Mouse (Mus musculus) common myeloid progenitor, adult 5-6 weeks (primary cell): ENCODE measurements at regions not wholly inside any gene's neighbourhood (a gene's known extent, or its start where the extent isn't known, plus 50 kb on each side); places are given as distances from the start of the nearest gene placed in this dataset.

Experiments used
- ATAC-seq: replicated peaks from 2 replicates; pipeline ENCODE4 v1.8.0; 2016; ENCODE audit warnings: low read depth, mild to moderate bottlenecking, moderate TSS enrichment, inconsistent platforms; ENCODE audit not compliant: poor library complexity, severe bottlenecking

DNA sequence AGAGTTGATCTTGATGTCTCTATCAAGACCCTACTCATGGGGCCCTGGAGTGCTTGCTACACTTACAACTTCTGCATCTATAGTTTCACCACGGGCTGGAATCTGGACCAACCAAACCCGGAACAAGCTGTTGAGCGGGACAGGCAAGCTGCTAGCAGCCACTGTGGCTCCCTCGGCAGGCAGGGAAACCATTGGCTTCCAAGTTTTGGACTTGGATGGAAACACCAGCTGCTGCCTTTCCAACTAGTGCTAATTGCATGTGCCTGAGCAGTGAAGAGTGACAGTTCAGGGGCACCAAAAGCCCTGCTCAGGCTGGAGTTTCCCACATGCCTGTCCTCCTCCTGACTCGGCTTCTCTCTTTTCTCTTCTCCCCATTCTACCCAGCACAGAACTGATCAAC, 257.8 kb downstream of the Tcerg1l start:
- ATAC-seq = no peak

DNA sequence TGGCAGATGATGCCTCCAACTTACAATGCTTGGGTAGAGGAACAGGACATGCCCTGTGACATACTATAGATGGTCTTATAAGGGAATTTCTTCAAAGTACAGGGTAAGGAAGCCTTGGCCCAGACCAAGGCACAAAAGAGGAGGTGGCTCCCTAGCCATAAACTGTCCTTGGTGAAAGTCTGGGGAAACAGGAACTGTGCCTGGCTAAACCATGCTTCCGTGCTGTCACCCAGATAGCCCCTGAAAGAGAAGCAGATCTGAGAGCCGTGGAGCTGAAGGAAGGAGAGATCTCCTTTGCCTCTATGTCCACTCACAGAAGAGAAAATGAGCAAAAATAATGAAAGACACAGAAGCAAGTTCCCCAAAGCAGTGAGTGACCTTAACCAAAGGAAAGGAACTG, 248.0 kb downstream of the Tcerg1l start:
- ATAC-seq = 0 out of 2 replicates have a peak, but pooled peaks have one; percentile 32

- no peak for ATAC-seq
These were observed 243.9 kb downstream of the Tcerg1l start for GRCm38 (mm10) chr7:138153455-138154167.
